Mouse (Mus musculus) heart, postnatal 0 days (tissue): ENCODE measurements at regions not wholly inside any gene's neighbourhood (a gene's known extent, or its start where the extent isn't known, plus 50 kb on each side); places are given as distances from the start of the nearest gene placed in this dataset.

Source experiments
- CTCF ChIP-seq: IDR thresholded peaks from 2 replicates; pipeline ENCODE4 v1.5.1; 2016; ENCODE audit warnings: antibody characterized with exemption, control low read depth, low read depth
- EP300 ChIP-seq: IDR thresholded peaks from 2 replicates; pipeline ENCODE4 v1.6.1; 2016; ENCODE audit warnings: antibody characterized with exemption, low read depth

DNA sequence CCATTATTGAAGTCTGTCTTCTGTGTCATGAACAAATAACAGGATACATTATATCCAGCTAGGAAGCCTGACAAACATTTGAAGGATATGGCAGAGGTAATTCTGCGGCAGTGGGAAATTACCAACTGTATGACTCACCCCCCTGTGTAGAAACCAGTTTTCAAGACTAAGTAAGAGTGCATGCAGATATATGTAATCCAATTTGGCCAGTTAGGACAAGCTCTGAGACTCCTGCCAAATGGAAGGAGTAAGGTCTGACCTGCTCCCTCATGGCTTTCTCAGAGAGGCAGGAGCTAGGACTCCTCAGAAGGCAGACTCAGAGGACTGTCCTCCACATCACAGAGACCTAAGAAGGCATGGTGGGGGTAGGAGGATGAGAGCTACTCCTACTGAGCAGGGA is 57.6 kb upstream of the Slc22a23 start:
- TF ChIP-seq CTCF (no peak), EP300 (no peak)
